Mouse (Mus musculus) embryonic facial prominence, embryonic 12.5 days (tissue): ENCODE results near the gene Papolb. TPM values are rescaled to one million over a fixed set of nuclear protein-coding genes. Genes with fewer than 3 reads are reported as not detected.

ENCODE experiments used
- ATAC-seq: fragments of 200-750 bp; cut with Nextera tagmentation; 2 replicates; pipeline ENCODE4 v1.8.0; 2017; ENCODE audit not compliant: insufficient number of reproducible peaks, insufficient read depth, low FRiP score, low TSS enrichment
- H3K27ac ChIP-seq: fragments of 300-500 bp; sonication (generic); 2 replicates; pipeline ENCODE4 v1.5.1; 2016; ENCODE audit warnings: mild to moderate bottlenecking
- H3K27me3 ChIP-seq: fragments of 300-500 bp; sonication (generic); 2 replicates; pipeline ENCODE4 v1.6.1; 2016; ENCODE audit warnings: mild to moderate bottlenecking, moderate library complexity
- H3K36me3 ChIP-seq: fragments of 300-500 bp; sonication (generic); 2 replicates; pipeline ENCODE4 v1.6.1; 2016; ENCODE audit warnings: mild to moderate bottlenecking
- H3K4me1 ChIP-seq: fragments of 300-500 bp; sonication (generic); 2 replicates; pipeline ENCODE4 v1.6.1; 2016
- H3K4me2 ChIP-seq: fragments of 300-500 bp; sonication (generic); replicated peaks from 2 replicates; pipeline ENCODE4 v1.6.1; 2016; ENCODE audit warnings: mild to moderate bottlenecking, moderate library complexity
- H3K4me3 ChIP-seq: fragments of 300-500 bp; sonication (generic); 2 replicates; pipeline ENCODE4 v1.5.1; 2016; ENCODE audit warnings: mild to moderate bottlenecking
- H3K9ac ChIP-seq: fragments of 300-500 bp; sonication (generic); 2 replicates; pipeline ENCODE4 v1.6.1; 2016; ENCODE audit warnings: mild to moderate bottlenecking, moderate library complexity
- H3K9me3 ChIP-seq: fragments of 300-500 bp; sonication (generic); 2 replicates; pipeline ENCODE4 v1.6.1; 2016; ENCODE audit warnings: mild to moderate bottlenecking, moderate library complexity
- WGBS: fragments of 180-500 bp; shearing (Covaris S2); methylation state at CpG from one replicate; pipeline ENCODE4 v1.1.7; 2016; 5-methylcytosine and 5-hydroxymethylcytosine counted together
- polyA plus RNA-seq: library from polyadenylated mRNA; unstranded; fragments of >200 nt; fragmentation: Nextera tagmentation; extraction: Ambion mirVana; gene quantifications from 2 replicates; pipeline ENCODE4 v1.2.1, GENCODE M21; 2016

The Papolb gene
- 0.17 and 0.36 TPM in 2 replicates for polyA plus RNA-seq

- H3K4me2 ChIP-seq: peak within 1 kb of the TSS; percentile 49
- no peaks in the 10 kb centered on the region for H3K4me1 ChIP-seq
- ATAC-seq: no peak
- no peak within 1 kb of the TSS for H3K9ac ChIP-seq
- H3K4me3 ChIP-seq: peak within 1 kb of the TSS; percentile 29
- no peaks in the 10 kb centered on the region for H3K36me3 ChIP-seq
- no peak within 1 kb of the TSS for H3K27ac ChIP-seq
- H3K27me3 ChIP-seq: peaks cover 15% of the 10 kb centered on the region
- 32% methylated on average over 41 of the region's 41 CpGs for WGBS
- no peaks in the 10 kb centered on the region for H3K9me3 ChIP-seq
Measured at GRCm38 (mm10) chr5:142529915-142530314, at the start of gene Papolb. Papolb (minus strand) TSS chr5:142530076.

GRCm38 (mm10) chr5:142578192-142578591 is 48.3 kb upstream of the Papolb start:
- H3K4me1 ChIP-seq: no peaks in the 10 kb centered on the region
- ATAC-seq: no peak
- peaks cover 4% of the 10 kb centered on the region; the same call in 1 of the 2 replicates for H3K9me3 ChIP-seq
- no peak overlapping the region for H3K4me3 ChIP-seq
- 0 out of 2 replicates have a peak, but pooled peaks cover 3% of the 10 kb centered on the region for H3K27me3 ChIP-seq
- no peak overlapping the region for H3K27ac ChIP-seq
- H3K9ac ChIP-seq: no peak overlapping the region
- 89% methylated on average over 10 of the region's 10 CpGs for WGBS
- H3K4me2 ChIP-seq: no peak overlapping the region
- no peaks in the 10 kb centered on the region for H3K36me3 ChIP-seq

GRCm38 (mm10) chr5:142576832-142577231 is 47.0 kb upstream of the Papolb start:
- no peak for ATAC-seq
- Histone ChIP-seq H3K4me3 (no peak overlapping the region), H3K4me1 (no peaks in the 10 kb centered on the region), H3K9ac (no peak overlapping the region), H3K27me3 (0 out of 2 replicates have a peak, but pooled peaks cover 3% of the 10 kb centered on the region), H3K9me3 (peaks cover 8% of the 10 kb centered on the region; the same call in 1 of the 2 replicates), H3K27ac (no peak overlapping the region), H3K4me2 (no peak overlapping the region), H3K36me3 (no peaks in the 10 kb centered on the region)
- whole genome bisulfite sequencing: 80% methylated on average over 7 of the region's 7 CpGs

- no peaks in the 10 kb centered on the region for H3K36me3 ChIP-seq
- H3K27ac ChIP-seq: no peak overlapping the region
- WGBS: 78% methylated on average over 8 of the region's 8 CpGs
- no peaks in the 10 kb centered on the region for H3K27me3 ChIP-seq
- H3K4me1 ChIP-seq: no peaks in the 10 kb centered on the region
- no peak for ATAC-seq
- H3K9me3 ChIP-seq: peaks cover 8% of the 10 kb centered on the region; the same call in 1 of the 2 replicates
- no peak overlapping the region for H3K4me3 ChIP-seq
- no peak overlapping the region for H3K4me2 ChIP-seq
- no peak overlapping the region for H3K9ac ChIP-seq
Measured at GRCm38 (mm10) chr5:142574323-142575057, 44.6 kb upstream of the Papolb start.

GRCm38 (mm10) chr5:142564606-142565005 is 34.7 kb upstream of the Papolb start:
- H3K9me3 ChIP-seq: peaks cover 9% of the 10 kb centered on the region; the same call in 1 of the 2 replicates
- WGBS: 91% methylated on average over 1 of the region's 1 CpGs
- ATAC-seq: no peak
- H3K4me2 ChIP-seq: no peak overlapping the region
- no peaks in the 10 kb centered on the region for H3K36me3 ChIP-seq
- no peak overlapping the region for H3K9ac ChIP-seq
- no peaks in the 10 kb centered on the region for H3K27me3 ChIP-seq
- H3K4me1 ChIP-seq: no peaks in the 10 kb centered on the region
- no peak overlapping the region for H3K4me3 ChIP-seq
- H3K27ac ChIP-seq: no peak overlapping the region

GRCm38 (mm10) chr5:142560261-142560660 is 30.4 kb upstream of the Papolb start:
- Histone ChIP-seq H3K9ac (no peak overlapping the region), H3K27ac (no peak overlapping the region), H3K4me1 (no peaks in the 10 kb centered on the region), H3K9me3 (no peaks in the 10 kb centered on the region), H3K36me3 (no peaks in the 10 kb centered on the region), H3K4me2 (no peak overlapping the region), H3K27me3 (no peaks in the 10 kb centered on the region), H3K4me3 (no peak overlapping the region)
- WGBS: 59% methylated on average over 7 of the region's 7 CpGs
- ATAC-seq: no peak

GRCm38 (mm10) chr5:142557397-142558067 is 27.7 kb upstream of the Papolb start:
- no peaks in the 10 kb centered on the region for H3K27me3 ChIP-seq
- WGBS: 20% methylated on average over 16 of the region's 21 CpGs
- ATAC-seq: peak; percentile 22; the same call in 1 of the 2 replicates

GRCm38 (mm10) chr5:142556721-142557120 is 26.8 kb upstream of the Papolb start:
- H3K36me3 ChIP-seq: no peaks in the 10 kb centered on the region
- no peaks in the 10 kb centered on the region for H3K27me3 ChIP-seq
- WGBS: 95% methylated on average over 4 of the region's 4 CpGs
- no peak overlapping the region for H3K27ac ChIP-seq
- H3K4me3 ChIP-seq: no peak overlapping the region
- H3K4me1 ChIP-seq: no peaks in the 10 kb centered on the region
- H3K9ac ChIP-seq: no peak overlapping the region
- no peak overlapping the region for H3K4me2 ChIP-seq
- no peaks in the 10 kb centered on the region for H3K9me3 ChIP-seq
- no peak for ATAC-seq

More at GRCm38 (mm10) chr5:142557397-142558067, 27.7 kb upstream of the Papolb start:
- no peak overlapping the region for H3K27ac ChIP-seq
- no peak overlapping the region for H3K9ac ChIP-seq
- no peak overlapping the region for H3K4me3 ChIP-seq
- H3K9me3 ChIP-seq: no peaks in the 10 kb centered on the region
- H3K36me3 ChIP-seq: no peaks in the 10 kb centered on the region
- H3K4me2 ChIP-seq: peak overlapping the region; percentile 28; the same call in 1 of the 2 replicates
- H3K4me1 ChIP-seq: no peaks in the 10 kb centered on the region

- no peak overlapping the region for H3K9ac ChIP-seq
- ATAC-seq: no peak
- no peak overlapping the region for H3K4me3 ChIP-seq
- H3K27ac ChIP-seq: no peak overlapping the region
- H3K4me2 ChIP-seq: no peak overlapping the region
- H3K27me3 ChIP-seq: no peaks in the 10 kb centered on the region
- H3K36me3 ChIP-seq: no peaks in the 10 kb centered on the region
- WGBS: 86% methylated on average over 5 of the region's 5 CpGs
- H3K4me1 ChIP-seq: no peaks in the 10 kb centered on the region
- no peaks in the 10 kb centered on the region for H3K9me3 ChIP-seq
Measured at GRCm38 (mm10) chr5:142555866-142556265, 26.0 kb upstream of the Papolb start.

GRCm38 (mm10) chr5:142550706-142551652 is 21.1 kb upstream of the Papolb start, which contains the start of gene Radil:
Radil (minus strand) TSS chr5:142551098.
- ATAC-seq: peak; percentile 82
- Histone ChIP-seq H3K4me2 (peak within 1 kb of the TSS; percentile 98), H3K27ac (peak within 1 kb of the TSS; percentile 67), H3K9me3 (no peaks in the 10 kb centered on the region), H3K27me3 (no peaks in the 10 kb centered on the region), H3K9ac (peak within 1 kb of the TSS; percentile 62), H3K4me3 (peak within 1 kb of the TSS; percentile 62), H3K36me3 (no peaks in the 10 kb centered on the region), H3K4me1 (peaks cover 9% of the 10 kb centered on the region)
- 2% methylated on average over 78 of the region's 80 CpGs for WGBS
